Mouse (Mus musculus): ENCODE data around the gene Zbtb39. TPM values are rescaled to one million over a fixed set of nuclear protein-coding genes. Genes with fewer than 3 reads are reported as not detected.
A peak's percentile ranks its signal among the peaks of the same experiment; 100 is the strongest.
"Not testable (repeated sequence)": the region's sequence is repeated elsewhere in the genome, so short reads cannot be mapped to it uniquely, and the experiment has no call there.

Gene Zbtb39
- polyA plus RNA-seq, 1 experiment = 6.1 TPM

DNA sequence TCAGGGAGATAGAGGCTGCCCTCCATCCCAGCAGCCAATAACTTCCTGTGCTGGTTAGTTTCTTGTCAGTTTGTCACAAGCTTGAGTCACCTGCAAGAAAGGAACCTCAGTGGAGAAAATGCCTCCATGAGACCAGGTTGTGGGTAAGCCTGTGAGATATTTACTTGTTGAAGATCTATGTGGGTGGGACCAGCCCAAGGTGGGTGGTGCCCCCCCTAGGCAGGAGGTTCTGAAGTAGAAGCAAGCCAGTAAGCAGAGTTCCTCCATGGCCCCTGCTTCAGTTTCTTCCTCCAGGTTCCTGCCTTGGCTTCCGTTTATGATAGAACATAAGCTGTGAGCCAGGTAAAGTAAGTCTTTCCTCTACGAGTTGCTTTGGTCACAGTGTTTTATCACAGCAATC lies 3.1 kb upstream of the Zbtb39 start:
- WGBS = 60% methylated on average over 2 of the region's 2 CpGs

GRCm38 (mm10) chr10:127736916-127737315 lies 2.4 kb upstream of the Zbtb39 start:
- DNase-seq (ENCODE audit: low read depth, low spot score) = no peak
- WGBS = 62% methylated on average over 4 of the region's 4 CpGs

More for the DNA sequence above, 3.1 kb upstream of the Zbtb39 start:
- DNase-seq (ENCODE audit: low read depth, low spot score) = no peak

DNA sequence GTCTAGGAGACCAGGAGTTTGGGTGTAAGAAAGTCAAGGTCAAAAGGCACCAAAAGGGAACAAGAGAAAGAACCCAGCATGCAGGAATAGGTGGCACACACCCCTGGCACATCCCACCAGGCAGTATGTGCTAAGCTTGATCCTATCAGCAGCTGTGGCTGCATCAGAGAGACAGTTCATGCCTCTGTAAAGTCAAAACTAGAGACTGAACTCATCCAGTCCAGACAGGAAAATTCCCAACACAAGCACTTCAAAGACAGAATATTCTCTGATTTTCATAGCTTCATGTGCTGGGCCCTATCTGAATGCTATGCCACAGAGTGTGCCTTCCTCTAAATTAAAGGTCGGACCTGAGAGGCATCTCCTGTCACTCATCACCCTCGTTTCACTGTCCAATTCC lies 1.8 kb upstream of the Zbtb39 start:
- DNase-seq (ENCODE audit: low read depth, low spot score) = no peak
- 54% methylated on average over 2 of the region's 2 CpGs for WGBS

GRCm38 (mm10) chr10:127738151-127738882 lies 1.0 kb upstream of the Zbtb39 start:
- DNase-seq (ENCODE audit: low read depth, low spot score) = peak; percentile 69
- 15% methylated on average over 13 of the region's 13 CpGs for WGBS

- 1% methylated on average over 46 of the region's 55 CpGs for WGBS
- DNase-seq (ENCODE audit: low read depth, low spot score) = no peak
Measured at GRCm38 (mm10) chr10:127739661-127740161, 373 bp downstream of the Zbtb39 start.

GRCm38 (mm10) chr10:127744661-127745060 lies 5.3 kb downstream of the Zbtb39 start:
- 70% methylated on average over 5 of the region's 5 CpGs for WGBS
- DNase-seq (ENCODE audit: low read depth, low spot score) = no peak

GRCm38 (mm10) chr10:127745886-127746285 lies 6.5 kb downstream of the Zbtb39 start:
- WGBS = 50% methylated on average over 5 of the region's 5 CpGs
- no peak for DNase-seq (ENCODE audit: low read depth, low spot score)

DNA sequence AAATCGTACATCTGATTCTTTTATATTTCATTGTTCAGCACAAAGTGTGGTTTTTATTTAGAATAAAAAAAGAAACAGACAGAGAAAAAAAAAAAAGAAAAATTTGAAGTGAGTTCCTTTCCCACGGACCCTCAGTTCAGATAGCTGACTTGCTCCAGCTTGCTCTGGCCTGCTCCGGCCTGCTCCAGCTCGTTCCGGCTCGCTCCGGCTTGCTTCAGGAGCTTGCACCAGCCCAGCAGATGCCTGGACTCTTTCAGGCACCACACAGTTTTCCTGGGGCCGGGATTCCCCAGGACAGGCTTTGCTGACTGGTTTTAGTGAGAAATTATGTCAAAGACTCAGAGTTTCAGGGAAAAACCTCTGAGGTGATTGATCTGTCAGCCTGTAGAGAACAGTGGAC lies 7.9 kb downstream of the Zbtb39 start:
- no peak for DNase-seq (ENCODE audit: low read depth, low spot score)
- WGBS = 92% methylated on average over 8 of the region's 8 CpGs

- no peak for DNase-seq (ENCODE audit: low read depth, low spot score)
Measured at GRCm38 (mm10) chr10:127748847-127749612, 9.7 kb downstream of the Zbtb39 start.

DNA sequence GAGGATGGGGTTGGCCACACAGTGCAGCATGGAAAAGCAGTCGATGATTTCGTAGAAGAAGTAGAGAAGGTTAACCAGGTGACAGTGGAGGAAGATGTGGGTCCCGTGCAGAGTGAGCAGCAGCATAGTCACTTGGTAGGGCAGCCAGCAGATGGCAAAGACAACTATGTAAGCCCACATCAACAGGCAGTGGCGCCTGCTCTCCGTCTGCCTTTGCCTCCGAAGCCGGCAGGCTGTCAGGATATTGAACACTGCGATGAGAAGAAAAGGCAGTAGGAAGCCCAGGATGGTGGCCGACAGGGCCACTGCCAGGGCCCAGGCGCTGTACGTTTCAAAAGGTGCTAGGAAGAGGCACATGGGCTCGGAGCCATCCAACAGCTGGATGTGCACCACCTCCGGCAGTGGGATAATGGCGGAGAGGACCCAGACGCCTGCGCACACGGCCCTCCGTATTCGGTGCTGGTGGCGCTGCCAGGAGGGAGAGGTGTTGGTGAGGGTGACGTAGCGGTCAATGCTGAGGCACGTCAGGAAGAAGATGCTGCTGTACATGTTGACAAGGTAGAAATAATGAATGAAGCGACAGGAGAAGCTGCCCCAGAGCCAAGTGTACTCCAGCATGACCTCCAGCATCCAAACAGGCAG lies 10.9 kb downstream of the Zbtb39 start:
- no peak for DNase-seq (ENCODE audit: low read depth, low spot score)
- WGBS = 78% methylated on average over 24 of the region's 24 CpGs

More at GRCm38 (mm10) chr10:127748847-127749612, 9.7 kb downstream of the Zbtb39 start:
- 31% methylated on average over 8 of the region's 8 CpGs for WGBS

- DNase-seq (ENCODE audit: low read depth, low spot score) = no peak
- 64% methylated on average over 8 of the region's 8 CpGs for WGBS
Measured at GRCm38 (mm10) chr10:127751548-127751947, 12.2 kb downstream of the Zbtb39 start, which contains the start of gene Gpr182. Gene Gpr182, minus strand, starts transcription at chr10:127751732.

DNA sequence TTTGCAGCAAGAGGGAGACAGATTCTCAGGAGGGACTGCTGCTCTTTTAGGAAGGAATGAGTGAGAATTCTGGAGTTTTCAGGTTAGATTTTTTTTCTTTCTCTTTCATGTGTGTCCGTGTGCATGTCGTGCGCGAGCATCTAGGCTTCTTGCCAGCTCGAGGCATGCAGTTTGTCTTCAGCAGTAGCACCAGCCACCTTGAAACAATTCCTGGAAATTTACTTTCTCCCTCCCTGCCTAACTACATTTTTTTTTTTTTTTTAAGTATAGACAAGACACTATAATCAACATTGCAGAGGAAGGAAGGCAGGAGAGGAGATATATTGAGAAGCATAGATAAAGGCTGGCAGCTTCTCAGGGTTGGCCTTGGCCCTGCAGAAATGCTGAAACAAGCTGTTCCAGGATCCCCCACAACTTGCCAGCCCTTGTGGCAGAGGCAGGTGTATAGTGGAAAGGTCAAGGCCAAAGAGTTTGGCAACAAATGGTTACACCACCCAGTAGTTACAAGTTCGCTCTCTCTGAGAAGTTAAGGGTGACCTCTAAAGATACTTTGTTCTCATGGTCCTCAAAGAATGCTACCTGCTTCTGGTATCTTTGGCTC lies 15.3 kb downstream of the Zbtb39 start:
- WGBS = 21% methylated on average over 6 of the region's 6 CpGs
- no peak for DNase-seq (ENCODE audit: low read depth, low spot score)

DNA sequence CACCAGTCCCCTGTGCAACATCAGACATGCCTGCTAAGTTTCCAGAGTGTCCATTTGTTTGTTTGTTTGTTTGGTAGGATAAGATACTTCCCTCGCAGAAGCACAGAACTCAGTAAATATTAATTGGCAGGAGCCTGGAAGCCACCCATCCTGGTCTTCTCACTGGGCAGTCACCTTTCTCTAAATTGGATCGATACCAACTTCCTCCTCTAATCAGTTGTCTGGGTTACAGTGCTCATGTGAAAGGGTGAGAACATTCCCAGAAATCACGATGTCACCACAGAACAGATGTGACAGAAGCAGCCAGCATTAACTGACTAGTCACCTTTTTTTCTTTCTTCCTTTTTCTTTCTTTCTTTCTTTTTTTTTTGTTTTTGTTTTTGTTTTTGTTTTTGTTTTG lies 15.9 kb downstream of the Zbtb39 start:
- WGBS = 23% methylated on average over 3 of the region's 3 CpGs
- DNase-seq (ENCODE audit: low read depth, low spot score) = no peak

DNA sequence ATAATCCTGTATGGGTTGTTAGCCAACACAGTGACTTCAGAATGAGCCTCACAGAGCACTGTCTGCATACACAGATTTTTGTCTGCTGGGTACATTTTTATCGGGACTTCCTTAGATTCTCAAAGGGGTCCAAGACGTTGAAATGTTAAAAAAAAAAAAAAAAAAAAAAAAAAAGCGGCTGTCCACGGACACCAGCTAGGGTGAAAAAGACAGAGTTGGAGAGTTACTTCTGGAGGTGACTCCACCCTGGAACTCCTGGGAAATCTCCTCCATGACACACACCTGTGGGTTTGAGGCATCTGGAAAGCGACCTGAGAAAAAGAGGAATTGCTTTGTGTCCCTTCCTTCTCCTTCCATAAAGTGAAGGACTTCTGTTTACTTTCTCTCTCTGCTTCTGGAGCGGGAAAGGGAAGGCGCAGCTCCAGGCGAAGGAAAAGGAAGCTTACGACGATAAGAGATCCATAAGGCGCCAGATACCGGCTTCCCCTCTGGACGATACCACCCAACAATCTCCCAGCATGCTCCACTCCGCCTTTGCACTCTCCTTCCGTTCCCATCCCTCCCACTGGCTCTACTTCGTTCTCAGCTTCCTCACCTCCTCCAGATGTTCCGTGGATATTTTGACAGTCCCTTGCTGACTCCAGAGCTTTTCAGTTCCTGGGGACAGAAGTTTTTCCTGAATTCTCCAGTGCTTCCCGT lies 16.6 kb downstream of the Zbtb39 start:
- 21% methylated on average over 18 of the region's 18 CpGs for WGBS
- DNase-seq (ENCODE audit: low read depth, low spot score) = no peak

GRCm38 (mm10) chr10:127759181-127760110 lies 20.1 kb downstream of the Zbtb39 start, which contains the start of the genes Rdh1 and Rdh16f1:
Gene Rdh1, plus strand, starts transcription at chr10:127759721.
Gene Rdh16f1, plus strand, starts transcription at chr10:127759787.
- DNase-seq (ENCODE audit: low read depth, low spot score) = no peak
- 22% methylated on average over 9 of the region's 9 CpGs for WGBS

DNA sequence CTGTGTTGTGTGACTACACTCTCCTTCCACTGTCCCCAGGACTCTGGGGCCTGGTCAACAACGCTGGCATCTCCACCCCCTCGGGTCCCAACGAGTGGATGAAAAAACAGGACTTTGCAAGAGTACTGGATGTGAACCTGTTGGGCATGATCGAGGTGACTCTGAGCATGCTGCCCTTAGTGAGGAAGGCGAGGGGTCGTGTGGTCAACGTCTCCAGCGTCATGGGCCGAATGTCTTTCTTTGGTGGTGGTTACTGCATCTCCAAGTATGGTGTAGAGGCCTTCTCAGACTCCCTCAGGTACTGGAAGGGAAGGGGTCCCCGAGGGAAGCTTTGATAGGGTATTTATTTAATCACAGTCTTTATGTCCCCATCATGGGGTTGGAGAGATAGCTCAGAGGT lies 23.6 kb downstream of the Zbtb39 start:
- DNase-seq (ENCODE audit: low read depth, low spot score) = not testable (repeated sequence)
- 82% methylated on average over 10 of the region's 10 CpGs for WGBS

DNA sequence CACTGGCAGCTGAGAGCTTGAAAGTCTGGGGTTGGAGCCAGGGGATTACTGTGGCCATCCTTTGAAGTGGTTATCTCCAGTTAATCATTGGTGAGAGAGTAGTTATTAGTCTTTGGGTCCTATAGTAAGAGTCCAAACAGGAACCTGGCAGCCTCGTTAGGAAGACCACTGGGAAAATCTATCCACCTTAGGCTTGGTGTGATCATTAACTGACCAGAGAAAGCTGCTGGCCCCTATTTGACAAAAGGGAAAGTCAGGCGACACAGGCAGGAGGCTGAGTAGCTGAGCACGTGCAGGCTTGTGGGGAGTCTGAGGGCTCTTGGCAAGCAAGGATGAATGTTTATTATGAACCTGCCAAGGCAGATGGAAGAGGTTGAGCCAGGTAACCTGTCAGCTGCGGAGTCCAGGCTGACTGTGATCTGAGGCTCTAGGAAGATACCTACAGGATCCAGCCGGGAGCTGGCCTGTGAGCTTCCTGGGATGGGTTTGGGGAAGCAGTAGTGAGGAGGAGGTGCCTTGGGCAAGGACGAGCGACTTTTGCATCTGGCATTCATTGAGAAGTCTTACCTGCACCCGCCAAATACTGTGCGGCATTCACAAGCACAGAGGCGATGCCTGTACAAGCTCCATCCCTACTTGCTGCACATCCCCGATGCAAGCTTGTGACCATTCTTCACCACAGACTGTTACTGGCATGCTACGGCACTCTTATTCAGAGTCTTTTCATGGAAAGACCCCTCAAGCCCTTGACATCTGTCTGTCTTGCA lies 24.8 kb downstream of the Zbtb39 start:
- WGBS = 23% methylated on average over 12 of the region's 12 CpGs
- no peak for DNase-seq (ENCODE audit: low read depth, low spot score)

Data from large intestine, adult 2 months (tissue).